Mouse (Mus musculus) testis, adult 2 months (tissue): ENCODE measurements at regions not wholly inside any gene's neighbourhood (a gene's known extent, or its start where the extent isn't known, plus 50 kb on each side); places are given as distances from the start of the nearest gene placed in this dataset.

ENCODE experiments used
- CTCF ChIP-seq: fragments of 200-500 bp; IDR thresholded peaks from 2 replicates; pipeline ENCODE4 v1.5.1; 2012; ENCODE audit warnings: low read depth, mild to moderate bottlenecking, inconsistent platforms, low read length, moderate library complexity; ENCODE audit not compliant: control insufficient read depth, insufficient read depth, insufficient replicate concordance
- POLR2A ChIP-seq: fragments of 200-500 bp; IDR thresholded peaks from 2 replicates; pipeline ENCODE4 v1.6.1; 2012; ENCODE audit warnings: low read depth, mild to moderate bottlenecking, inconsistent platforms, low read length, moderate library complexity; ENCODE audit not compliant: control insufficient read depth

DNA sequence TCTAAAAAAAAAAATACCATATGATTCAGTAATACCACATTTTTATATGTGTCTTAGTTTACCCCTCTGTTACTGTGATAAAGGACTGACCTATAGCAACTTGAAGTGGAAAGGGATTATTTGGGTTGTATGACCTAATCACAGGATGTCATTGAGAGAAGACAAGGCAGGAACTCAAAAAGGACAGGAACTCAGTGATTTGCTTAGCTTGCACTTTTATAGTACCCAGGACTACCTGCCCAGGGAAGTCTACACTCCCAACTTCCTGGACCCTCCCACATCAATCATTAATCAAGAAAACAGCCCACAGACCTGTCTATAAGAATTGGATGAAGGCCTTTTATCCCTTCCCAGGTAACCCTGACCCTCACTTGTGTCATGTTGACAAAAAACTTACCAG lies 303.0 kb upstream of the Xrcc4 start:
- TF ChIP-seq POLR2A (no peak), CTCF (no peak)
